Mouse (Mus musculus) adrenal gland, postnatal 4 days (tissue): ENCODE results near the gene Treml4. TPM values are rescaled to one million over a fixed set of nuclear protein-coding genes. Genes with fewer than 3 reads are reported as not detected.

ENCODE experiments used
- total RNA-seq, 2 experiments: library from RNA; stranded (reverse); gene quantifications; 2 replicates each; pipeline ENCODE4 v1.2.3; 2021

Gene Treml4
- total RNA-seq, 2 experiments from 2014 or later, result 1.6 to 2.1 TPM

Other genes with a start within 250 kb of the Treml4 start
- under 1 TPM in 1 of 2 experiments, not detected in 1; 0.56 TPM for gene 1700122O11Rik, start 226.0 kb upstream of the Treml4 start, total RNA-seq
- gene 1700067P10Rik, start 175.0 kb upstream of the Treml4 start, total RNA-seq, result not detected
- gene 9830107B12Rik, start 118.0 kb upstream of the Treml4 start, total RNA-seq, result under 1 TPM in 1 of 2 experiments, not detected in 1; 0.28 TPM
- under 1 TPM; 0.31 to 0.48 TPM for gene A530064D06Rik, start 97.0 kb upstream of the Treml4 start, total RNA-seq
- gene Trem1, start 31.5 kb upstream of the Treml4 start, total RNA-seq, result under 1 TPM; 0.08 to 0.25 TPM
- gene Trem3, start 16.5 kb upstream of the Treml4 start, total RNA-seq, result 1 to 10 TPM in 1 of 2 experiments, under 1 TPM in 1; 0.92 to 1.5 TPM
- 1 to 10 TPM in 1 of 2 experiments, under 1 TPM in 1; 0.87 to 1.2 TPM for gene Treml2, start 35.2 kb downstream of the Treml4 start, total RNA-seq
- 1 to 10 TPM in 1 of 2 experiments, under 1 TPM in 1; 0.50 to 1.0 TPM for gene B430306N03Rik, start 51.8 kb downstream of the Treml4 start, total RNA-seq
- 1 to 10 TPM; 2.1 to 3.1 TPM for gene Trem2, start 82.1 kb downstream of the Treml4 start, total RNA-seq
- gene Treml1, start 95.6 kb downstream of the Treml4 start, total RNA-seq, result 1 to 10 TPM in 1 of 2 experiments, under 1 TPM in 1; 0.62 to 1.7 TPM
- 10 to 100 TPM; 28.3 to 35.4 TPM for gene Nfya, start 145.6 kb downstream of the Treml4 start, total RNA-seq
- gene Oard1, start 145.7 kb downstream of the Treml4 start, total RNA-seq, result 10 to 100 TPM; 25.6 to 26.9 TPM
- gene Apobec2, start 168.6 kb downstream of the Treml4 start, total RNA-seq, result 10 to 100 TPM in 1 of 2 experiments, 1 to 10 TPM in 1; 7.6 to 24.5 TPM
- gene Tspo2, start 187.2 kb downstream of the Treml4 start, total RNA-seq, result 1 to 10 TPM; 2.8 to 5.5 TPM
- gene Unc5cl, start 190.6 kb downstream of the Treml4 start, total RNA-seq, result 1 to 10 TPM in 1 of 2 experiments, not detected in 1; 1.3 TPM